Mouse (Mus musculus): Measurements from ENCODE around the gene Scimp.

Scimp gene

DNA sequence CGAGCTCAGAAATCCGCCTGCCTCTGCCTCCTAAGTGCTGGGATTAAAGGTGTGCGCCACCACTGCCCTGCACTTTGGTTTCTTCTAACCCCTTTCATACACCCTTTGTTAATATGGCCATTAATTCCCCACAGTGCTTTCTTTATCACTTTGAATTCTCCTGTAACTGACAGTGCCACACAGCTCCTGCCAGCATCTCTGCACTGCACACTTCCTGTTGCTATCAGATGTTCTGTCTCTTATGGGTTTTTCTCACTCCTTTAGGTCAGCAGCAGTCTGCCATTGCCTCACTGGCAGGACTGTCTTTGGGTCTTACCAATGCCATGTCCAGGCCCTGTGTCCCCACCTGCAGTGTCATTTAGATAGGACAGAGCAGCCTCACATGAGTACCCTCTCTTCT lies 41.6 kb downstream of the Scimp start:
- in situ Hi-C loops (cut with MboI, MseI) = no loop called here

GRCm38 (mm10) chr11:70765776-70766445 lies 46.5 kb downstream of the Scimp start:
- in situ Hi-C loops (cut with MboI, MseI) = loop anchor here (10.0 kb wide), 1 partner anchor 1681 kb away; the partner anchor contains the start of gene Vamp2

- in situ Hi-C loops (cut with MboI, MseI) = loop anchor here (10.0 kb wide), 1 partner anchor 1679 kb away; the partner anchor contains the start of gene Vamp2
Measured at GRCm38 (mm10) chr11:70763936-70764808, 48.2 kb downstream of the Scimp start, which contains the start of gene Zfp3. Gene Zfp3, plus strand, starts transcription at chr11:70764209.

GRCm38 (mm10) chr11:70763582-70763935 lies 48.8 kb downstream of the Scimp start:
- in situ Hi-C loops (cut with MboI, MseI) = loop anchor here (10.0 kb wide), 1 partner anchor 1679 kb away; the partner anchor contains the start of gene Vamp2

GRCm38 (mm10) chr11:70762641-70763040 lies 49.7 kb downstream of the Scimp start:
- in situ Hi-C loops (cut with MboI, MseI) = loop anchor here (10.0 kb wide), 1 partner anchor 1678 kb away; the partner anchor contains the start of gene Vamp2

DNA sequence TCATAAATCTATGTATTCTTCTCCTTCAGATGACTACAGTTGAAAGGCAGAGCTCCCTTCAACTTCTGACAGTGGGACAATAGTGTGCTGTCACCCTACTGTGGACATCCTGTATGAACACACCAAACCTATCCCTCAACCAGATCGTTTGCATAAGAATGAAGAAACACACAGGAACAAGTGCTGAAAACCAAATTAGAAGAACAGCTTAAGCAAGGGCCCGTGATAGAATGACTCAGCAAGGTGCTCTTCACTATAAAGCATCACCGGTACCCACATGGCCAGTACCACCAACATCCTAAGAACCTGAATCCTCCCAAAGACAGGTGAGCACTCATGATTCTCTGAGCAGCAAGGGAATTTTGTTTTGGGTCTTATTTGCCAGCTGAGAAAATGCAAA lies 51.9 kb downstream of the Scimp start:
- in situ Hi-C loops (cut with MboI, MseI) = loop anchor here (10.0 kb wide), 1 partner anchor 1676 kb away; the partner anchor contains the start of gene Vamp2

DNA sequence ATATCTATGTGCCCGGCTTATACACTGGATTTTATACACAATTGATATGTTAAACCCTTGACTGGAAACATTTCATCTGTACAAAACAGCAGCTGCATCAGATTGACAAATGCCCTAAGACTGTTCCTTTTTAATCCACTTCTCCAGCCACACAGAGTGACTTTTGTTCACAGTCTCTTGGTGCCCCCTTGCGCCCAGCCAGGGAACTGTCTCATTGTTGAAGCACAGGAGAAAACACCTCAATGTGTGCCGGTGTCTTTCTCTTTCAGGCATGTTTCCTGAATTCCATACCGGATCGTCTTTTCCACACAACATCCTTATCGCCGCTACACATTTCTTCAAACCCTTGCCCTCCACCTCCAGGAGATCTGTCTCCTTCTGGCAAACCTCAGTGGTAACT lies 56.7 kb downstream of the Scimp start:
- in situ Hi-C loops (cut with MboI, MseI) = loop anchor here (5.0 kb wide), 2 partner anchors 123 to 238 kb away; partner anchors contain the start of gene Gltpd2

DNA sequence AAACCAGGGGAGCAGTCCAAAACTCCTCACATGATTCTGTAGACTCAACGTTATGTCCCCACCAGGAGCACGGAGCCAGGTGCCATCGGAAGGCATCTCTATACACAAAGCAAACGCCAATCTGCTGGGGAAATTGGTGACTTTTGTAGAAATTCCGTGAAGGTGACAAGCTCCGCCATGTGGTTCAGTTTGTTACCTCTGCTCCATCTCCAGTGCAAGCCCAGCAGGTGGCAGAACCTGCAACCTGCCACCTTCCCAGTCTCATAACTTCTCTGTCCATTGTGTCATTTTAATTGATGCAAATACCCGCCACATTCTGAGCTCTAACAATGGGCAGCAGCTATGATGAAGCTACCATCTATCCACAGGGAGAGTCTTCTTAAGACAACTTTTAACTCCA lies 57.4 kb downstream of the Scimp start:
- in situ Hi-C loops (cut with MboI, MseI) = loop anchor here (5.0 kb wide), 3 partner anchors 68 to 238 kb away; partner anchors contain the start of genes Camta2 and Gltpd2

- in situ Hi-C loops (cut with MboI, MseI) = loop anchor here (5.0 kb wide), 1 partner anchor 67 kb away; the partner anchor contains the start of gene Camta2
Measured at GRCm38 (mm10) chr11:70754476-70754875, 57.9 kb downstream of the Scimp start.

- in situ Hi-C loops (cut with MboI, MseI) = loop anchor here (5.0 kb wide), 1 partner anchor 66 kb away; the partner anchor contains the start of gene Camta2
Measured at GRCm38 (mm10) chr11:70753146-70753545, 59.2 kb downstream of the Scimp start.

- in situ Hi-C loops (cut with MboI, MseI) = loop anchor here (5.0 kb wide), 1 partner anchor 65 kb away; the partner anchor contains the start of gene Camta2
Measured at GRCm38 (mm10) chr11:70752337-70753017, 59.9 kb downstream of the Scimp start.

- in situ Hi-C loops (cut with MboI, MseI) = no loop called here
Measured at GRCm38 (mm10) chr11:70747876-70748545, 64.4 kb downstream of the Scimp start.

GRCm38 (mm10) chr11:70745636-70746035 lies 66.8 kb downstream of the Scimp start:
- in situ Hi-C loops (cut with MboI, MseI) = no loop called here

GRCm38 (mm10) chr11:70742581-70743459 lies 69.6 kb downstream of the Scimp start:
- in situ Hi-C loops (cut with MboI, MseI) = no loop called here

DNA sequence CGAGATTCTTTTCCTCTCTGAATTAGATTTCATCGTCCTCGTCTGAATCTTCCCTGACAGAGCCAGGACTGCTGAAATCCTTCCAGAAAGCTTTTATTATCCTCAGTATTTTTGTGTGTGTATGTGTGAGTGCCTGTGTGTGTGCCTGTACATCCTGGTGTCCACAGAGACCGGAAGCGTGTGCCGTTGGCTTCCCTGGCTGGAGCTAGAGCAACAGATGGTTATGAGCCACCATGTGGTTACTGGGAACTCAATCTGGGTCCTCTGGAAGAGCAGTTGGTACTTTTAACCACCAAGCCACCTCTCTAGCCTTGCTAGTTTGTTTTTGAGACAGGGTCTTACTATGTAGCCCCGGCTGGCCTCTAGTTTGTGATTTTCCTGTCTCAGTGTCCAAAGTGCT lies 70.3 kb downstream of the Scimp start:
- in situ Hi-C loops (cut with MboI, MseI) = no loop called here

DNA sequence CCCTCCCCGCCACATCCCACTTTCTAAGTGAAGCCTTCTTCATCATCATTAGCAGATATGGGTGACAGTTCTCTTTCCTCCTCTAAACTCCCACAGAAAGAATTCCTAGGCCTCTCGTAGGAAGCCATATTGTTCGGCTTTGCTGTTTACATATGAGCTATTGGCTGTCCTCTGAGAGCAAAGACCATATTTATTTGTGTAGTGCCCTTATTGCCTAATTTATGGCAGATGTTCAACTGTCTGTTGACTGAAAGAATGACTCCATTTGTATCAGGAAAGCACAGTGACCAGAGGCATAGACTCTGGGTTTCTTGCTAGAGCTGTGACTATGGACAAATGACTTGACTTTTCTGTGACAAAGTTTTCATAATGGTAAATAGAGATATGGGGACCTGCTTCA lies 70.8 kb downstream of the Scimp start:
- in situ Hi-C loops (cut with MboI, MseI) = no loop called here

Measured in regulatory T cell (primary cell).